Mouse (Mus musculus): ENCODE results near the gene Zbtb7b.

The Zbtb7b gene

DNA sequence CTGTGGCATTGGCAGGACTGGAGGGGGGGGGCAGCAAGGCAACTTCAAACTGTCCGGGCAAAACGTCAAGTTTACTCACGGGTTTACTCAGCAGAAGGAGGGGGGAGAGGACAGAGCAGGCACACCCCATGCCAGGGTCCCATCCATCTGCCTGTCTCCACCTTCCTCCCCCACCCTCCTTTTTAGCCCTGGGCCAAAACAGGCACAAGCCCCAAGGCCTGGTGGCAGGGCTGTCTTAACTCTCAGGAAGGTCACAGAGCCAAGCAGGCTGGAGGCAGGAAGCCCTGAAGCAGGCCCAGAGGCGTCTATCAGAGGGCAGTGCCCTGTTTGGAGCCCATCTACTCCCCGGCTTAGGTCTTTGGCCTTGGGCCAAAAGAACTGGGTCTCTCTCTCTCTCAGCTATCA, 4.5 kb downstream of the Zbtb7b start:
- 32% methylated on average over 5 of the region's 5 CpGs for WGBS

DNA sequence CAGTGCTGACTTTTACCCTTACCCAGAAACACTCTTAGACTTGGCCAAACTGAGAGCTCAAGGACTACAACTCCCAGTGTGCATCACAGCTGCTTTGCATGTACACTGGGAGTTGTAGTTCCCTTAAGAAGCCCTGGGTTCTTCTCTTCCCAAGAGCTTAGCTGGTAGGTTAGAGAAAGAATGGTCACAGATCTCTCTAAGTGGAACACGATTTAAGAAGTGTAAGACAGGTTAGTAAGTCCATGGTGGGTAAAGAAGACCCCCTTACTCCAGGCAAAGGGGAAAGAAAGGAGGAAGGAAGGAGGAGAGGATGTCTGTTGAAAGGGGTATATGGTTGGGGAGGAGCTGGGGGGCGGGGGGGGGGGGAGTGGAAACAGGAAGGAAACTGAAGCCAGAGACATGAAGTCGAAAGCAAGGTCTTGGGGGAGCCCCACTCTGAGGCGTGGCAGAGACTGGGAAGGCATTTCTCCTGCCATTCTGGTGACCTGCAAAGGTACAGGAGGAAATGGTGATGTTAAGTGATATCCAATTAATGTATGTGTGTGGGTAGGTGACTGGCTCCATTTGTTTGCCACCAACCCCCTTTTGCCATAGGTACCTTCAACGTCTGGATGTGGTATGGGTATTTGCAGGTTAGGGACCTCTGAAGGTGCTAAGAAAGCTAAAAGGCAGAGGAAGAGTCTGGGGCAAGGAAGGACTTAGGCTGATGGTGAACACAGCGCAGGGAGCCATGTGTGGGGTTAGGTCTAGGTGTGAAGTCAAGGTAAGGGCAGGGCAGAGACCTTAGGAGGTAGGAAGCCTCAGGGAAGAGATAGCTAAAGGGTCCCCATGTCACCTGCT, 5.5 kb downstream of the Zbtb7b start:
- WGBS, result 62% methylated on average over 6 of the region's 6 CpGs

DNA sequence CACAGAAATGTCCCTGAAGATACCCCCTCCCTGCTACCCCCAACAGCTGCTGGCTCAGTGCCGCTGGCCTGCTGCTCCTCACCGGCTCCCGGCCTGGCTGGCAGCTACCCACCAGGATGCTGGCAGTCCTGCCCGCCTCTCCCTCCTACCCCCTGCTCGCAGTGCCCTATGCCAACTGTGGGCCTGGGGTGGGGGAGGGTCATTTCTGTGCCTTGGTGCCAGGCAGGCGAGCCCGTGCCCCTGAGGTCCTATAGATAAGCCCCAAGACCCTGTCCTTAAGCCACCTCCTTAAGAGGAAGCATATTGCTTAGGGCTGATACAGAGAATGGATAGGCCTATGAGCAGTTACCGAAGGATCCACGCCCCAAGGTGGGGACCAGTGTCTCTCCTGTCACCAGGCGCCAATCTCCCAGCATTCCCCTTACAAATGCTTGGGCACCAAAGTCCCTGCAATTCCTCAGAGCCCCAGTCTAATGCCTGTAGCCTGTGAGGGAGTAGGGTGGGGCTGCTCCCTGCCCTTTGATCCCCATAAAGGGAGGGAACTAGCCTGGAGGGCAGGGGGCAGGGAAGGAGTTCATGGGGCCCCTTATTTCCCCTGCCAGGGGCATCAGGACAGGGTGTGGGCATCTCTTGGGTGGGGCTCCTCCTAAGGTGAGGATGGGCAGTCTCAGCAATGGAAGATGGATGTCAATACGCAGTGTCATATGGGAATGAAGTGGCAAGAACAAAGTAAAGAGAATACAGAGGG, 6.3 kb downstream of the Zbtb7b start:
- WGBS, result 65% methylated on average over 11 of the region's 11 CpGs

- WGBS, result 84% methylated on average over 11 of the region's 11 CpGs
Observed at GRCm38 (mm10) chr3:89387632-89388031, 6.9 kb downstream of the Zbtb7b start.

GRCm38 (mm10) chr3:89386438-89387420, 7.8 kb downstream of the Zbtb7b start:
- 71% methylated on average over 17 of the region's 17 CpGs for WGBS

- 72% methylated on average over 11 of the region's 11 CpGs for WGBS
Observed at GRCm38 (mm10) chr3:89385451-89385850, 9.1 kb downstream of the Zbtb7b start.

DNA sequence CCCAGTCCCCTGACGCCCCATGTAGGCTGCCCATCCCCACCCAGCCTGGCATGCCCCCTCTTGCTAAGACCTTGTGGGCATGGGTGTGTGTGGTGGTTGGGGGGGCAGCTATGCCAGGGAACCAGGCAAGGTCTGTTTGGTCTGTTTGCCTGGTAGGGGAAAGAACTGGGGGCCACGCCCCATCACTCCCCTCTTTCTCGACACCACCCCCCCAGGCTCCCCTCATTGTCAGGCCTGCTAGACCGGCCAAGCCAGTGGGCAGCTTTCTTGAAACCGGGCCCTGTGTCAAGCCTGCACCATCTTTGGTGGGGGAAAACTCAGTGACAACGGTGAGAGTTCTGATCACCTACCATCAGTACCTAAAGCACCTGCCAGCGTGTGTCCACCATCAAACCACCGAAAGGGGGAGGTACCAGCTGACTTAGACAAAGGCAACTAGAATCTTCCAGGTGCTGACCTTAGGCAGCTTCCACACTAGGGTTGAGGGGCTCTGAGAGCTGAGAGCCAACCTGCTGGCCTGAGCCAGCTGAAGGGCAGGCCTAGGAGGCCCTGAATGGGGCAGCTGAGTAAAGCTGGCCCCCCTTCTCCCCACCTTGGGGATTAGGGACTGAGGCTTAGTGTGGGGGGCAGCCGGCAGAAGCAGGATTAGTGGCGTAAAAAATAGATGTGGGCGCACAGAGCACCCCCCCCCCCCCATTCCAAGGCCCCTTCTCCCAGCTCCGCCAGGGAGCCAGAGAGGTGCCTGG, 10.1 kb downstream of the Zbtb7b start:
- 83% methylated on average over 12 of the region's 12 CpGs for WGBS

- 91% methylated on average over 5 of the region's 5 CpGs for WGBS
Observed at GRCm38 (mm10) chr3:89383651-89384255, 10.8 kb downstream of the Zbtb7b start.

DNA sequence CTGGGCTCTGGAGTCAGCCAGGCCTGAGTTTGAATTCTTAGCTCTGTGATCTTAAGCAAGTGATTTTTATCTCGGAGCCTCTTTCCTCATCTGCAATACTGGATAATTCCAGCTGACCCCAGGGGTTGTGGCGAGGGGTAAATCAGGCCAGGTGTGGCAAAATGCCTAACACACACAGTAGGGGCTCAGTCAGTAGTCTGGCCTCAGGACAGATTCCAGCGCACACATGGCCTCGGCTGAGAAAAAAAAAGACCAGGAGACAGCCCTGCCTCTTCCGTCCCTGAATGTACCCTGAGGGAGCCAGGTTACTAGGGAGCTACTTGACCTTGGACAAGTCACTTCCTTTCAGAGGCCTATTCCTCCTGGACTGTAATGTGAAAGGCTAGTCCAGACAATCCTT, 11.6 kb downstream of the Zbtb7b start:
- WGBS, result 84% methylated on average over 5 of the region's 5 CpGs

GRCm38 (mm10) chr3:89382033-89382882, 12.3 kb downstream of the Zbtb7b start:
- 91% methylated on average over 9 of the region's 9 CpGs for WGBS

DNA sequence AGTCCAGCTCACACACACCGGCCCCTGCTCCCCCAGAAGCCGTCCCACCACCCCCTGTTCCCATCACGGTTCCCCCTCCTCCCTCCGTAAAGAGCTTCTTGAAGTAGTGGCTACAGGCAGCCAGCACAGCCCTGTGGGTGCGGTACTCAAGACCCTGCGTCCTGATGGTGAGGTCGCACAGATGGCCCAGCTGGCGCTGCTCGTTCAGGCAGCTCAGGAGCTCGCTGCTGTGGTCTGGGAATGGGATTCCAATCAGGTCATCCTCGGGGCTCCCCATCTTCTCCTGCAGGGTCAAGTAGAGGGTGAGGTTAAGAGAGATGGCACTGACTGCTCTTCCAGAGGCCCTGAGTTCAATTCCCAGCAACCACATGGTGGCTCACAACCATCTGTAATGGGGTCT, 13.3 kb downstream of the Zbtb7b start:
- WGBS, result 91% methylated on average over 11 of the region's 11 CpGs

- 95% methylated on average over 18 of the region's 18 CpGs for WGBS
Observed at GRCm38 (mm10) chr3:89380711-89381110, 13.9 kb downstream of the Zbtb7b start.

DNA sequence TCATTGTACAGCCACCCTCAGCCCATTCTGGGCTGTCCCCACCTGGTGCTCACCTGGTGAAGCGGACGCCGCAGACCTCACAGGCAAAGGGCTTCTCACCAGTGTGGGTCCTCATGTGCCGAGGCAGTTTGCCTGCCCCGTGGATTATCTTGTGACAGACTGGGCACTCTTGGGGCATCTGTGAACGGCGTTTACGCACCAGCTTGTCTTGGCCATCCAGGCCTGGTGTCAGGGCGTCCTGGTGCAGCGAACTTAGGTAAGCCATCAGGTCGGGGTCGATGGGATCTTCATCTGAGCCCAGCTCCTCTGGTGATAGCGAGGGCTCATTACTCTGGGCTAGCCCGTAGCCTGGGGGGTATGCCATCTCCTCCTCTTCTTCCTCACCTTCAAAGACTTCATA, 14.3 kb downstream of the Zbtb7b start:
- WGBS, result 97% methylated on average over 14 of the region's 14 CpGs

- WGBS, result 88% methylated on average over 31 of the region's 31 CpGs
Observed at GRCm38 (mm10) chr3:89379388-89380131, 15.0 kb downstream of the Zbtb7b start.

DNA sequence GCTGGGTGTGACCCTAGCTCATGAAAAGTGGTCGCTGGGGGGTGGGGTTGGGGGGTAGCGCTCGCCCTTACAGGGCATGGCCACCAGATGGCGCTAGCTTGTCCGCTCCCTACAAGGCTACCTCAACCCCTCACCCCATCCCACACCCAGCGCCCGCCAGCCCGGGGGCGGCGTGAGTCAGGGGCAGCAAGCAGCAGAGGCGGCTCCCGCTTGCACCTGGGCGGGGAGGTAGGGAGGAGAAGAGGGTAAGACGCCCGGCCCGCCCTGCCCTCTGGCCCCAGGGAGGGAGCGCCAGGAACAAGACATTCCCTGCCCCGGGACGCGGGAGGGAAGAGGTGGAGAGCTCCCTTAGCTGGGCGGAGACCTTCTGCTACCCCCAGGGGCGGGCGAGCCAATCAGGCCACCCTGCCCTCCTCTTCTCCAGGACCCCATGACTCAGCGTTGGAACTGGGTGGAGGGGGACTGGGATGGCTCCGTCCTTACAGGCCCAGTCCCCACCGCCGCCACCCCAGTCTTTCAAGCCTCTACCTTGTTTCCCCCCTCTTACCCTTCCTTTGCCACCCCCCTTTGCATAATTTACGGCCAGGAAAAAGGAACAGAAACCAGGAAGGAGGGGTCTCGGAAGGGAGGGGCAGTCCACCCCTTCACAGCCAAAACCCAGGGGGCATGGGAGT, 16.0 kb downstream of the Zbtb7b start:
- WGBS, result 3% methylated on average over 29 of the region's 29 CpGs

GRCm38 (mm10) chr3:89377831-89378230, 16.7 kb downstream of the Zbtb7b start:
- WGBS, result 72% methylated on average over 4 of the region's 4 CpGs

- 64% methylated on average over 5 of the region's 5 CpGs for WGBS
Observed at GRCm38 (mm10) chr3:89373581-89374231, 20.9 kb downstream of the Zbtb7b start.

DNA sequence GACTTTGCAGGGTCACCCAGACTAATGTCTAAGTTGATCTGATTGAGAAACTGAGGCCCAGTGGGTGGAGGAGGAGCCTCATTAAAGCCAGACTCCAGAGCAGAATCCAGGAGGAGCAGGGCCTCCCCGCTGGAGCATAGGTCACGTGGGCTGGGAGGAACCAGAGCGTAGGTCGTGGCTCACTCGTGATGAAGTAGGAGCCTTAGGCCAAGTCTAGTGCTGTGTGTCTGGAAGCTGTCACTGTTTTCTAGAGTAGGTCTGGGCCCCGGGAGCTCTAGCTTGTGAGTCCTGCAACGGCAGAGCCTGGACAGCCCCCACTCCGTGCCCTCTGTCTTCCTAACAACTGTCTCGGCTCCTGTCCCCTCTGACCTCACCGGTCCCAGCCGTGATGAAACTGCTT, 27.2 kb downstream of the Zbtb7b start:
- 79% methylated on average over 11 of the region's 11 CpGs for WGBS

Measured in cerebral cortex, adult 2 months (tissue).